Mouse (Mus musculus) left cerebral cortex, adult 2 months (tissue): ENCODE measurements at regions not wholly inside any gene's neighbourhood (a gene's known extent, or its start where the extent isn't known, plus 50 kb on each side); places are given as distances from the start of the nearest gene placed in this dataset.

Experiments
- DNase-seq, 2 experiments: peaks; one replicate each; pipeline ENCODE4 v3.0.0; 2021 to 2022; ENCODE audit warnings: low spot score in 2 of 2, mixed read lengths in 1 of 2; ENCODE audit errors: extremely low spot score in 1 of 2
- H3K27ac ChIP-seq: fragments of 200-600 bp; 2 replicates; pipeline ENCODE4 v1.8.1; 2022
- H3K4me3 ChIP-seq: fragments of 200-600 bp; 2 replicates; pipeline ENCODE4 v1.8.1; 2022
- CTCF ChIP-seq: fragments of 200-600 bp; IDR thresholded peaks from 2 replicates; pipeline ENCODE4 v1.8.1; 2022; ENCODE audit warnings: antibody characterized with exemption, mild to moderate bottlenecking, moderate library complexity
- intact Hi-C: fragments of 180-260 bp; cut with DNase I; formaldehyde crosslinking; loops from one replicate; pipeline ENCODE4 v1.15.1; 2025

DNA sequence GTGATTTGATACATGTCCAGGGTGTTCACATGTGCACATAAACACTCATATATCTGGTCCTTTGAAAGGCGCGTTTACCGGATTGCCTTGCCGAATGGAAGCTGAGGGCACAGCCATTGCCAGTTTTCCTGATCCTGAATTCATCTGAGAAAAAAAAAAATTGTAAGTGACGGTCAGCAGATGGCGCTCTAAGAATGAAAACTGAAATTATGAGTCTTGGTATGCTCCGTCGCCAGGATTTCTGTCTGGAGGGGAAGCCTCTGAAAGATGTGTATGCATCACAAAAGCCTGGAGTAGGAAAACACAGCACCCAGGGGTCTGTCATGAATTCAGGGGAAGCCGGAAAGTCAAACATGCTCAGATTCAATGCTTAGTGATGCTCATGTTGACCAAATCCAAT is 276.9 kb downstream of the Diras2 start:
- DNase-seq: peak; percentile 44 to 53
- Histone ChIP-seq H3K4me3 (no peak overlapping the region), H3K27ac (no peak overlapping the region)
- TF ChIP-seq CTCF: peak; percentile 67
- intact Hi-C loops: loop anchor here (1.0 to 10.0 kb wide), 3 partner anchors 276 to 731 kb away; partner anchors contain the start of gene Nfil3

DNA sequence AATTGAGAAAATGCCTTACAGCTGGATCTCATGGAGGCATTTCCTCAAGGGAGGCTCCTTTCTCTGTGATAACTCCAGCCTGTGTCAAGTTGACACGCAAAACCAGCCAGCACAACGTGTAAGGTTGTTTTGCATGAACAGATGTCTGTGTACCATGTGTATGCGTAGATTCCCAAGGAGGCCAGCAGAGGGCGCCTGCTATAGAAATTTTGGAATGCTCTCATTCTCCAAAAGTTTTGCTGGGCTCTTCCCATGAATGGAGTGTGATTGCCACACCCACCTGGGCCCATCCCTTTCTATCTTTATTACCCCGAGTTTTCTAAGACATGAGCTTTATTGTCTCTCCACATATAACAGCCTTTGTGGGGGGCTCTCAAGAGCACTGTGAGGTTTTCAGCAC is 275.4 kb downstream of the Diras2 start:
- peak; percentile 44 for TF ChIP-seq CTCF
- H3K27ac ChIP-seq: no peak overlapping the region
- H3K4me3 ChIP-seq: no peak overlapping the region
- no peak for DNase-seq
- intact Hi-C loops: loop anchor here (10.0 kb wide), 1 partner anchor 729 kb away; the partner anchor contains the start of gene Nfil3

DNA sequence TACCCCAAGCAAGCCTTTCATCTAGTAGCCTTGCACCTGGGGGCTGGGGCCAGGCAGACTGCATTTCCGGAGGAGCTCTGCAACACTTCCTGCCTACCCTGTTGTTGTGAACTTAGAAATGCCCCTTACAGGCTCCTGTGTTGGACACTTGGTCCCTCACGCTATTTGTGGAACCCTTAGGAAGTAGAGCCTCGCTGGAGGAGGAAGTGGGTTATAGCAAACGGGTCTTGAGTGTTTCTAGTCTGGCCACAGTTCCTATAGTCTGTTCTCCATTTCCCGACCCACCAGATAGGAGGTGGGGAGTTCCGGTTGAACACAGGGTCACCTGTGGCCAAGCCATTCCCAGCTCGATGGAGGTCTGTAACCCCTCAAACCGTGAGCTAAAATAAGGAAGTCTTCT is 272.7 kb downstream of the Diras2 start:
- DNase-seq: no peak
- intact Hi-C loops: loop anchor here (10.0 kb wide), 1 partner anchor 726 kb away; the partner anchor contains the start of gene Nfil3
- Histone ChIP-seq H3K27ac (no peak overlapping the region), H3K4me3 (no peak overlapping the region)
- TF ChIP-seq CTCF: no peak

DNA sequence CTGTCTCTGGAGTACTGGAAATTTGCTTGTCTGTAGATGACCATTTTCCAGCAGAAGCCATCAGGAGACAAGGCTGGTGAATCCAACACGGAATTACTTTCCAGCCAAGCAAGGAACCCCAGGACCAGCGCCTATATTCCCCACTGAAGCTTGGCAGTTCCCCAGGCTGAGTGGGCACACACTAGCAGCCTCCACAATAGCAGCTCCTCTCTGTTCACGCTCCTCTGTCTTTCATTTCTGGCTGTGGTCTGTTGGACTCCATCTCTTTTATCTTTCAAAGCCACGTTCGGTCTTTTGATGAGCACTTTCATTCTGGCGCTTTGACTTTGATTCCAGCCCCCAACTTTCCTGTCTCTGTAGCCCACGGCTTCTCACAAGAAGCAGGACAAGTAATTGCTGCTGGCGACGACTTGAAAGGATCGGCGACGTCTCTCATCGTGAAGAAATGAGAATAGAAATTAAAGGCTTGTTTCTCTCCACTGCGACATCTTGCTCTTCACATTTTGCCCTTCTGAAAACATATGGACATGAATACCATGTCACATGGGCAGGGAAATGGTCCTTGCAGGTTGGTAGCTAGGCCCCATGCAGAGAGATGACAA is 268.0 kb downstream of the Diras2 start:
- intact Hi-C loops: no loop called here
- peak in 1 of 2 experiments; percentile 32 for DNase-seq
- Histone ChIP-seq H3K4me3 (no peak overlapping the region), H3K27ac (peak overlapping the region; percentile 44; the same call in 1 of the 2 replicates)
- no peak for TF ChIP-seq CTCF

DNA sequence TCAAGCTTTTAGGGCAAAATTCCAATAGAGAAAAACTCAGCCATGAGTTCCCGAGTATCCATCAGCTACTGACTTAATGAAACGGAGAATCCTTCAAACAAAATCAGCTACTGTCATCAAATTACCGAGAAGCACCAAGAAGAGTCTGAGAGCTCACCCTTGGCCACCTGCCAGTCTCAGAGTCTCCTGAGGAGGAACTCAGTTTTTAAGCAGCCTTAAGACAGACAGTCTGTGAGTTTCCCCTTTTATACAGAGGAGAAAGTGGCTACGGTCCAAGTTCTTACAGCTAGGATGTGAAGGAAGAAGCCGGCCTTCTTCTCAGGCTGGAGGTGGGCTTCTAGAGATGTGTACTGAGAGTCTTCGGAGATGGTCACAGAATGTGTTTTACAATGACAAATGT is 262.8 kb downstream of the Diras2 start:
- no peak overlapping the region for H3K27ac ChIP-seq
- TF ChIP-seq CTCF: no peak
- H3K4me3 ChIP-seq: no peak overlapping the region
- DNase-seq: no peak
- intact Hi-C loops: no loop called here

DNA sequence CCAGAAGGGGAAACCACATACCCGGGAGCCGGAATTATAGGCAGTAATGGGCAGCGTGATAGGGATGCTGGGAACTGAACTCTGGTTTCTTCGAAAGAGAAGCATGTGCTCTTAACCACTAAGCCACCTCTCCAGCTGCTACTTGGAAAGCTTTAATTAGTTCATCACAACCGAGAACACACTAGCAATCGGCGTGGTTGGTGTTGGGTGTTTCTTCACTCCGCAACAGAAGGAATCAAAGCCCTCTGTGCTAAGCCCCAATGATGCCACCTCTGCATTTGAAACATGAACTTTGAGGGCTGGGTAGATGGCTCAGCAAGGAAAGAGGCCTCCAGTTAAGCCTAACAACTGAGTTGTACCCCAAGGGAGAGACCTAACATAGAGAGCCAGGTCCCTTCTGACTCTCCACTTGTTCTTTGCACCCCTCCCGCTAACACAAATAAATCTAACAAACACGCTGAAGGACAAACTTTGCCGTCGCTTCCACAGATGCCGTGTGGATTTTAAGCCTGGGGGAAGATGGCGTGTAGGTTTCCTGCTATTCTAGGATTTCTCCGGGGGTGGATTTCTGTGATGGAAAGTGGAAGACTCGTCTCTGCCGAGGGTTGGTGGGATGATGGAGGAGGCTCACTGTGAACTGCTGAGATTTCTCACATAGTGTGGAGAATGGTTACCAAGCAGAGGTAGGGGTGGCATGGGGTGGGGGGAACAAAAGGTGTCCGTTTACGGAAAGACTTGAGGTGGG is 257.4 kb downstream of the Diras2 start:
- DNase-seq: peak; percentile 46 to 50
- no peak overlapping the region for H3K4me3 ChIP-seq
- peak overlapping the region; percentile 9 for H3K27ac ChIP-seq
- no peak for TF ChIP-seq CTCF
- intact Hi-C loops: loop anchor here (2.0 kb wide), 3 partner anchors 57 to 171 kb away; no protein-coding TSS in a partner anchor

DNA sequence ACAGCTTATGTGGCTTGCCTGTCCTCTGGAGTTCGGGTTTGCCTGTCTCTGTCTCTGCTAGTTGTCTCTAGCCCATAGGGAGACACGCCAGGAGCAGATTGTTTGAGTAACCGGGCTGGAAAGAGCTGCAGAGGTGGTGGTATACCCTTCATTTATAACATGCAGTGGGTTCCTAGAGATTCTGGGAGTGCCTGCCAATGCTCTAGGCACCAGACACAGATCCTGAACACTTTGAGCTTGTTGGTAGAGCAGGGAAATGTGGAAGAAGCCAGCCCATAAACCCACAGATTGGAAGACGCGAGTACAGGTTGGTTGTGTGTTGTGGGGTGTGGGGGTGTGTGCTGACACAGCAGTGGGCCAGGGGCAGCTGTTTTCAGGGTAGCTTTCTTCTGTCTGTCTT is 255.9 kb downstream of the Diras2 start:
- H3K27ac ChIP-seq: peak overlapping the region; percentile 30; the same call in 1 of the 2 replicates
- DNase-seq: no peak
- intact Hi-C loops: loop anchor here (1.0 to 2.0 kb wide), 4 partner anchors 56 to 255 kb away; no protein-coding TSS in a partner anchor
- no peak for TF ChIP-seq CTCF
- no peak overlapping the region for H3K4me3 ChIP-seq

DNA sequence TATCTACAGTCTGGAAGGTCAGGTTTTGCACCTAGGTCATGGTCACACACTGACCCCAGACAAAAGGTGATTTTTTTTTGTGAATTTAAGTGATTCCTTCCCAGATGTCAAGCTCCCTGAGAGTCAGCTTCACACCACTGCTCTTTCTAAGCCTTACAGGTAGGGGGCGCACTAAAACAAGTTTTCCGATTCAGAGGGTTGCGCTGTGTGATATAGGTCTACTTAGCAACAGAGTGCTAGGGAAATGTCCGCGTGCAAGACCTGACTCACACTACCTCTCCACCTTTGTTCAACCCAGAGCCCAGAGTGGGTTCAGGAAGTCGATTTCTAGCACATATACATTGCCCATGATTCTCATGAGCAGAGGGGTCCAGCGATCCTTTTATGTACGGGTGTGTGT is 255.4 kb downstream of the Diras2 start:
- peak; percentile 74 for TF ChIP-seq CTCF
- intact Hi-C loops: loop anchor here (1.0 to 2.0 kb wide), 4 partner anchors 55 to 255 kb away; no protein-coding TSS in a partner anchor
- peak; percentile 51 to 64 for DNase-seq
- Histone ChIP-seq H3K27ac (peak overlapping the region; percentile 30; the same call in 1 of the 2 replicates), H3K4me3 (no peak overlapping the region)

DNA sequence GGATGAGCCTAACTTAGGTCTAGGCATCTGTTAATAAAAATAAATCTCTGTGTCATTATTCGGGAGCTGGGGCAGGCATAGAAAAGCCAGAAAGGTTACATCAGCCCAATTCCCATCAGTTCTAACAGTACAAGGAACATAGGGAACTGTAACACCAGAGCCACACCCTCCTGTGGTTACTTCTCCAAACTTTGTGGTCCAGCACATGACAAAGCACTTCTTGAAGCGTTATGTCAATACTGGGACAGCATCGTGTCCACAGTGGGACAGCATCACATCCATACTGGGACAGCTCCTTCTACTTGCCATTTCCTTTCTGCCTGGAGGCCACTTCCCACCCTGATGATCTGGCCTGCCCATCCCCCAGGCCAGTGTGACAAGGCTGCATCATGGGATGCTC is 253.9 kb downstream of the Diras2 start:
- no peak overlapping the region for H3K27ac ChIP-seq
- no peak for TF ChIP-seq CTCF
- intact Hi-C loops: no loop called here
- no peak for DNase-seq
- H3K4me3 ChIP-seq: no peak overlapping the region

DNA sequence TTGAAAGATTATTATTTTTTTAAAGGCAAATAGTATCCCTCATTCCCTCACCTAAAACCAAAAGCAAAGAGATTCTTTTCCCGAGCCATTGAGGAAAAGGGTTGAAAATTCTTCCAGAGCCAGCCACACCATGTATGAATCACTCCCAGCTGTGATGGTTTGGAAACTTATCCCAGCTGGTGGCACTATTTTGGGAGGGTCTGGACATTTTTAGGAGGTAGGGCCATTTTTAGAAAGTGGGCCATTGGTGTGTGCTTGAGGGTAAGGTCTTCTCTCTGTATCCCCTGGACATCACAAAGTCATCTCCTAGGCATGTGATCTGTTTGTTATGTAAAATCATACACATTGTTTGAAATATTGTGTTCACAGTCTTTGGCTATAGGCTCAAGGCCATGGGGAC is 252.2 kb downstream of the Diras2 start:
- Histone ChIP-seq H3K4me3 (no peak overlapping the region), H3K27ac (no peak overlapping the region)
- intact Hi-C loops: no loop called here
- DNase-seq: no peak
- TF ChIP-seq CTCF: no peak

DNA sequence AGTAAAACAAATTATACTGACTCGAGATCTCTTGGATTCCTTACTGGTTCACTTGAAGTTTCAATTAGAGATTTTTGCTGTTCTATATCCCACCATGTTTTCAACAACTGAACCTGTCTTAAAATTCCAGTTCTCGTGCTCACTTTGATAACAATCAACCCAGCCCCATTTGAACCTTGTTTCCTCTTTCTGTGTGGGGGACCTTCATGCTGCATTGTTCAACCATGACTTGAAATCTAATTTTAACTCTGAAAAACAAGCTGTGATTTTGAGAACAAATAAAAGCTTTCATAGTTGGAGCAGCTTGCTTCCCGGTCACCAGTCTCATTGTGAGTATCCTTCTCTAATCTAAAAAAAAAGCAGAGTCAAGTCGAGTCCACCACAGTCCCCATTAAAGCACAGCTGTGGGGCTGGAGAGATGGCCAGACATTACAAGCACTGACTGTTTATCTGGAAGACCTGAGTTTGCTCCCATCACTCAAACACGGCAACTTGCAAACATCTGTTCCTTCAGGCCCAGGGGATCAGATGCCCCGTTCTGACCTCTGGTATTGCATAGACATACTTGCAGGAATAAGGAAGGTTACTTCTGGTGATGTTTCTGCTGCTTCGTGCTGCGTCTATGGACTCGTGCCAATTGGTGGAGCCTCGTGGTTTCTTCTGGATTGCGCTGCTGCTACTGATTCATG is 251.7 kb downstream of the Diras2 start:
- H3K27ac ChIP-seq: no peak overlapping the region
- intact Hi-C loops: no loop called here
- no peak for TF ChIP-seq CTCF
- DNase-seq: no peak
- no peak overlapping the region for H3K4me3 ChIP-seq

DNA sequence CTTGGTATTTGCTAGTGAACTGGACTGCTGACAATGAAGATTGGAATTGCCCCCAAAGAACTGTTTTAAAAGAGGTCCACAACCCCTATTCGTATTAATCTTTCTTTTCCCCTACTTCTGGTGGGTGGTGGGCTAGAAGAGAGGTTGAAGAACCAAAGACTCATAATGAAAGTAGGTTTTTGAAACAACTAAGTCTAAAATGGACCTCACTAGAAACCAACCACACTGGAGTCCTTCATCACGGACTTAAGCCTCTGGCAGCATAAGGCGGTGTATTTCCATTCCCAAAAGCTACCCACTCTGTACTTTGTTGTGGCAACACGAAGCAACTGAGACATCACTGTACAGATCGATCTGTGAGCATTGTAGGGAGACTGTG is 251.1 kb downstream of the Diras2 start:
- no peak for TF ChIP-seq CTCF
- H3K4me3 ChIP-seq: no peak overlapping the region
- DNase-seq: no peak
- H3K27ac ChIP-seq: no peak overlapping the region
- intact Hi-C loops: no loop called here
